Mouse (Mus musculus) G1E (cell line): ENCODE measurements around the gene Ybx3.

Experiments used
- CTCF ChIP-seq: IDR thresholded peaks from 2 replicates; pipeline ENCODE4 v1.5.1; 2012; ENCODE audit warnings: low read depth, low read length, inconsistent platforms, mixed read lengths
- GATA1 ChIP-seq: IDR thresholded peaks from 2 replicates; pipeline ENCODE4 v1.6.1; 2012; ENCODE audit warnings: borderline replicate concordance, low read length, inconsistent platforms, mixed read lengths

GRCm38 (mm10) chr6:131339309-131339708, 49.0 kb downstream of the Ybx3 start:
- no peak for TF ChIP-seq CTCF
- no peak for TF ChIP-seq GATA1
